Mouse (Mus musculus) small intestine, adult 2 months (tissue): ENCODE results near the gene Ninj2. TPM values are rescaled to one million over a fixed set of nuclear protein-coding genes. Genes with fewer than 3 reads are reported as not detected.

Source experiments
- H3K27ac ChIP-seq: fragments of 200-500 bp; 2 replicates; pipeline ENCODE4 v1.5.1; 2012; ENCODE audit warnings: low read depth, low read length, control low read depth, inconsistent platforms; ENCODE audit not compliant: insufficient read depth
- H3K27me3 ChIP-seq: fragments of 200-500 bp; 2 replicates; pipeline ENCODE4 v1.6.1; 2012; ENCODE audit warnings: mild to moderate bottlenecking, moderate library complexity, low read length, inconsistent platforms; ENCODE audit not compliant: control insufficient read depth, insufficient read depth
- H3K36me3 ChIP-seq: fragments of 200-500 bp; 2 replicates; pipeline ENCODE4 v1.6.1; 2012; ENCODE audit warnings: mild to moderate bottlenecking, low read length, control low read depth, inconsistent platforms; ENCODE audit not compliant: control insufficient read depth, insufficient read depth
- H3K4me1 ChIP-seq: fragments of 200-500 bp; 2 replicates; pipeline ENCODE4 v1.6.1; 2012; ENCODE audit warnings: low read length, inconsistent platforms, mixed read lengths; ENCODE audit not compliant: control insufficient read depth, insufficient read depth, insufficient read length
- H3K4me3 ChIP-seq: fragments of 200-500 bp; 2 replicates; pipeline ENCODE4 v1.5.1; 2012; ENCODE audit warnings: low read depth, mild to moderate bottlenecking, control low read depth, inconsistent platforms, low read length, moderate library complexity
- CTCF ChIP-seq: fragments of 200-500 bp; IDR thresholded peaks from 2 replicates; pipeline ENCODE4 v1.5.1; 2012; ENCODE audit warnings: low read depth, mild to moderate bottlenecking, control low read depth, inconsistent platforms, low read length, moderate library complexity, mixed read lengths; ENCODE audit not compliant: insufficient replicate concordance, insufficient read length; ENCODE audit errors: extremely low read depth
- POLR2A ChIP-seq: fragments of 200-500 bp; IDR thresholded peaks from 2 replicates; pipeline ENCODE4 v1.6.1; 2012; ENCODE audit warnings: low read depth, mild to moderate bottlenecking, control low read depth, inconsistent platforms, low read length, moderate library complexity
- WGBS: fragments of 180-500 bp; shearing (Covaris S2); methylation state at CpG from one replicate; pipeline ENCODE4 v1.1.7; 2018; 5-methylcytosine and 5-hydroxymethylcytosine counted together
- polyA plus RNA-seq: library from polyadenylated mRNA; depleted of rRNA; stranded (reverse); fragments of >200 nt; gene quantifications from 2 replicates; pipeline ENCODE4 v1.2.3, GENCODE M21; 2012

Gene Ninj2
- polyA plus RNA-seq, 1 experiment: not detected

DNA sequence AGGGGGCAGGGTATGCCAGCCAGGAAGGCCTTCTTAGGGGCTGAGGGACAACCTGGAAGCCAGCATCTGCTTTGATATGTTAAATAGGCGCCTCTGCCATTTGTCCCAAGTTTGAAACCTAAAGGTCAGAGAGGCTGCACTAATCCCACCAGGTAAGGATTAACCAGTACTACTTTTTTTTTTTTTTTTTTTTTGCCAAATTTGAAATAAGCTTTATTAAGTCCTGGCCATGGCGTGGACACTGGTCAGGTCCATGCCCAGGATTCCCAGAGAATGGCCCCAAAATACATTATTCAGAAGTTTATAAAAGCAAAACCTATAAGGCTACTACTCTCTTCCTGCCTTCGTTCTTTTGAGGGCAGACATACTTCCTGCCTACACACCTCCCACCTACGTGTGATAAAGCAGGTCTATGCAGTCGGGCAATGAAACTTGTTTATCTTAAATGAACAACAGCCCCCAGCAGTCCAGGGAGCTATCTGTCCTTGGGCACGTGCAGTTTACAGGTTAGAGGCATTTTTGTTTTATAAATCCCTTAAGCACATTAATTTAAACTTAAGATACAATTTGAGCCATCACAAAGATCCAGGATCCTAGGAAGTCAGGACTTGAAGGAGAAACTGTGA is 27.5 kb upstream of the Ninj2 start:
- Histone ChIP-seq H3K4me1 (no peaks in the 10 kb centered on the region), H3K27me3 (no peaks in the 10 kb centered on the region), H3K36me3 (no peaks in the 10 kb centered on the region), H3K4me3 (no peak overlapping the region), H3K27ac (no peak overlapping the region)
- WGBS: 66% methylated on average over 6 of the region's 6 CpGs
- TF ChIP-seq POLR2A (no peak), CTCF (no peak)

DNA sequence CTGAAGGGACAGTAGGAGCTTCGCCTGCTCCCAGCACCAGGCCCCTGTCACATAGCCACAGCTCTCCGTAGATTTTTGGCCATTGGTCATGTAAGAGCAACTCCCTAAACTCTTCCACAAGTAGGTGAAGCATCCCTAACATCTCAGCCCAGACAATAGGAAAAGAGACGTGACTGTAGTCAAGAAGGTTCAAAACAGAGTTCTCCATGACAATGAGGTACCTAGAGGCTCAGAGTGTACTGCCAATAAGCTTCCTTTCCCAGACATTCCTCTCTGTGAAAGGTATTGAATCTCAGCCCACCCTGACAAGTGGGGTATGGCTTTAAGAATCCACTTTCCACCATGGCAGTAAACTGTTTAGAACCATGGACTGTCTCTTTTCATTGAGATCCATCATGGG is 23.6 kb upstream of the Ninj2 start:
- Histone ChIP-seq H3K27ac (no peak overlapping the region), H3K4me3 (no peak overlapping the region), H3K4me1 (no peaks in the 10 kb centered on the region), H3K36me3 (no peaks in the 10 kb centered on the region), H3K27me3 (no peaks in the 10 kb centered on the region; the same call in 1 of the 2 replicates)
- WGBS: 86% methylated on average over 3 of the region's 3 CpGs
- TF ChIP-seq CTCF: no peak
- no peak for TF ChIP-seq POLR2A

DNA sequence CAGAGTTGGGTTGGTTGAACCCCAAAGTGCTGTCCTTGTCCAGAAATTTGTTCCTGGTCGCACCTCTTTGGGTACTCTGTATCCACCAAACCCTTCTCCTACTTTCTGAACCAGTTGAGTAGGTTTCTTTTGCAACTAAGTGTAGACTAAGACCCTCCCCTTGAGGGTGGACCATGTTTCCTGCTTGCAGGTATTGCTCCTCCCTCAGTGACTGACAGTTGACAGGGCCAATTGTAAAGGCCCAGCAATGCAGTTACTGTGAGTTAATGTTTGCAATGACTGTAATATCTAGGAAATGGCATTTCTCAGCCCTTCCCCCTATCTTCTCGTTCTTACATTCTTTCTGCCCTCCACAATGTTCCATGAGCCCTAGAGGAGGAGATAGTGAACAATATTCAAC is 20.5 kb upstream of the Ninj2 start:
- Histone ChIP-seq H3K4me3 (no peak overlapping the region), H3K4me1 (no peaks in the 10 kb centered on the region), H3K27ac (no peak overlapping the region), H3K36me3 (no peaks in the 10 kb centered on the region), H3K27me3 (no peaks in the 10 kb centered on the region; the same call in 1 of the 2 replicates)
- TF ChIP-seq POLR2A (no peak), CTCF (no peak)
- WGBS: 70% methylated on average over 2 of the region's 2 CpGs

DNA sequence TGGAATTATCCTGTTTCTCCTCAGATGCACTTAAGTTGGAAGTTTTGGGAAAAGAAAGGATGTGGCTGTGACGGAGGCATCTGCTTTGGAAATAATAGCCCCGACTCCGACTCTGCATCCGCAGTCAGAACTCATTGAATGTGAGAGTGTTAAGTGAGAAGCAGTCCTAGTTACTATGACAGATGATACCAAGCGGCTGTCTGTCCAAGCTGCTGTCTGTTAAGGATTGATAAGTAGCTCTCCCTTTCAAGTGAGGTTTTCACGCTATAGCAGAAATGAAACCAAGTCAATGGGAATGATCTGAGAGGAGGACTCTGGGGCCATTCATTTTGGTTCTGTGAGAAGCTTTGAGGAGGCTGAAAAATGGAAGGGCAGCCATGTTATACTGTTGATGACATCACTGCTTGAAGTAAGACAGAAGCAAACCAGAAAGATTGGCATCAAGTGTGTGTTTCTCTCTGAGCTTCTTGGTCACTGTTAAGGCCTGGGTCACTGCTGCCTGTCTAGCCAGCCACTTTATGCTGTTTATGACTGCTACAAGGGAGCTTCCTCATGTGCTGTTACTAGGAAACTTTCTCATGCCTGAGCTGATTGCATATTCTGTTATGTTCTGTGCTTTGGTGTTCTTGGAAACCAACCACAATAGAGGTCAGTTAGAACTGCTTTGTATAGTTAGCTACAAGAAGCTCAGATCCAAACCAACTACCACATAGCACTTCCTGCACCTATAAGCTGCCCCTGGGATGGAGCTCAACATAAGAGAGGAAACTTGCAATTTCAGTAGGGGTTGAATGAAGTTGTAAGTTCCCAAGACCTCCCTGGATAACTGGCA is 16.3 kb upstream of the Ninj2 start:
- 79% methylated on average over 6 of the region's 6 CpGs for WGBS
- Histone ChIP-seq H3K36me3 (no peaks in the 10 kb centered on the region), H3K27me3 (no peaks in the 10 kb centered on the region; the same call in 1 of the 2 replicates), H3K27ac (no peak overlapping the region), H3K4me3 (no peak overlapping the region), H3K4me1 (no peaks in the 10 kb centered on the region)
- no peak for TF ChIP-seq POLR2A
- no peak for TF ChIP-seq CTCF

DNA sequence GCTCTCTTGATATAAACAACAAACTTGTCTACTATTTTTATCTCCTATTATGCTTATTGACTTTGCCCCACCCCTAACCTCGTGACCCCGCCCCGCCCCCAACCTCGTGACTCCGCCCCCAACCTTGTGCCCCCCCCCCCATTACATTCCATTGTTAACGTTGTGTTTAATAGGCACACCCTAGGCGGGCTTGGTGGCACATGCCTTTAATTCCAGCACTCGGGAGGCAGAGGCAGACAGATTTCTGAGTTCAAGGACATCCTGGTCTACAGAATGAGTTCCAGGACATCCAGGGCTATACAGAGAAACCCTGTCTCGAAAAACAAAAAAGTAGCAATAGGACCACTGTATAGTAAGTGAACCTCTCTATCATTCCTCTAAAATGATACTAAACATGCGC is 13.6 kb upstream of the Ninj2 start:
- no peak for TF ChIP-seq CTCF
- no peak for TF ChIP-seq POLR2A
- 71% methylated on average over 10 of the region's 10 CpGs for WGBS
- H3K27me3 ChIP-seq: no peaks in the 10 kb centered on the region

DNA sequence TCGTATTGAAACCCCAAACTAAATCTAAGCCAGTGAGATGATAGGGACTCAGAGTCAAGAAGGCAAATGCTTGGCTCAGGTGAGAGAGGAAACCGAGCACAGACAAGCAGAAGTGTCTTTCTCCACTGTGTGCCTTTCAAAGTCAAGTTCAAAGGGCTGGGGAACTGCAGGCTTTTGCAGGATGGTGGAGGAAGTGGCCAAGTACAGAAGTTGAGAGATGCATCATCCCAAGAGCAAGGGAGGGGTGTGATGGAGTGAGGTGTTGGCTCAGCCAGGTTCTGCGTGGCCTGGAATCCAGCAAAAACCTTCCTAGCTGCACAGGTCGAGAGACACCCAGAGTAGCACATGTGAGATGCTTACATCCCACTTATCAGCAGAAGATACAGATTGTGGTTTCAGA is 11.6 kb upstream of the Ninj2 start:
- no peaks in the 10 kb centered on the region; the same call in 1 of the 2 replicates for H3K4me1 ChIP-seq
- H3K36me3 ChIP-seq: no peaks in the 10 kb centered on the region
- H3K4me3 ChIP-seq: no peak overlapping the region
- H3K27me3 ChIP-seq: no peaks in the 10 kb centered on the region
- 74% methylated on average over 4 of the region's 4 CpGs for WGBS
- no peak overlapping the region for H3K27ac ChIP-seq
- TF ChIP-seq CTCF (no peak), POLR2A (no peak)

More for the DNA sequence above, 13.6 kb upstream of the Ninj2 start:
- H3K27ac ChIP-seq: no peak overlapping the region
- H3K36me3 ChIP-seq: no peaks in the 10 kb centered on the region
- H3K4me1 ChIP-seq: no peaks in the 10 kb centered on the region; the same call in 1 of the 2 replicates
- H3K4me3 ChIP-seq: no peak overlapping the region
